23 mouse cellular contexts compared by ENCODE assay signal in genomic region chr14:30182624-30183524, GRCm38 (mm10).
A peak's percentile ranks its signal among the peaks of the same experiment; 100 is the strongest.
DNase-seq lines count a peak whose midpoint lies in the region; ATAC-seq and TF ChIP-seq lines count a peak whose summit lies in the region.
"Had no signal": no experiment of that assay in that cellular context is flagged by ENCODE, and none has a peak within 500 bp of the region (broad histone marks: within the 10 kb centered on the region; RNA-seq: fewer than 3 reads in every experiment).

No protein-coding gene starts in this region.

- H3K27me3 ChIP-seq in thymus, adult 2 months (ENCODE audit: control insufficient read depth, insufficient read depth, low read length) = no peaks in the 10 kb centered on the region
- H3K27me3 ChIP-seq in limb, embryonic 13.5 days = peaks cover 13% of the 10 kb centered on the region
- H3K27me3 ChIP-seq in heart, adult 2 months (ENCODE audit: control insufficient read depth, insufficient read depth, low read length) = no peaks in the 10 kb centered on the region
- H3K27me3 ChIP-seq: heart, embryonic 12.5 days; neural tube, embryonic 15.5 days had no signal

- H3K9me3 ChIP-seq in limb, embryonic 13.5 days = no peaks in the 10 kb centered on the region
- H3K9me3 ChIP-seq: heart, embryonic 12.5 days; hindbrain, embryonic 10.5 days; midbrain, embryonic 10.5 days; neural tube, embryonic 15.5 days had no signal

- no peaks in the 10 kb centered on the region for H3K36me3 ChIP-seq in thymus, adult 2 months (ENCODE audit: control insufficient read depth, insufficient read depth, low read length)
- H3K36me3 ChIP-seq in limb, embryonic 13.5 days = no peaks in the 10 kb centered on the region
- H3K36me3 ChIP-seq in heart, adult 2 months (ENCODE audit: control insufficient read depth, insufficient read depth, low read length) = no peaks in the 10 kb centered on the region
- H3K36me3 ChIP-seq: heart, embryonic 12.5 days; hindbrain, embryonic 10.5 days; midbrain, embryonic 10.5 days had no signal

- no peak overlapping the region for H3K9ac ChIP-seq in limb, embryonic 13.5 days
- H3K9ac ChIP-seq in heart, adult 2 months (ENCODE audit: low read depth, low read length) = no peak overlapping the region
- H3K9ac ChIP-seq: forebrain, postnatal 0 days; heart, embryonic 12.5 days; liver, postnatal 0 days; neural tube, embryonic 15.5 days had no signal

- peak; percentile 26 for DNase-seq in gastrocnemius, adult 2 months
- no peak for DNase-seq in gastrocnemius, postnatal 14 days
- DNase-seq in thymus, adult 2 months = no peak
- DNase-seq in thymus, adult 18-20 months = no peak
- no peak for DNase-seq in urinary bladder, adult 18-20 months (ENCODE audit: low spot score in 2 of 2)
- no peak for DNase-seq in right cerebral cortex, adult 2 months (ENCODE audit: low spot score in 2 of 2)
- no peak for DNase-seq in heart, adult 2 months
- DNase-seq: adrenal gland, postnatal 25 days; forebrain, postnatal 0 days; heart, postnatal 10 days; kidney, postnatal 25 days; layer of hippocampus, postnatal 36 days; liver, postnatal 0 days had no signal

- no peak for TF ChIP-seq EP300 in heart, adult 2 months (IDR thresholded peaks at IDR 0.05; ENCODE audit: insufficient read depth, low read depth, low read length)

- H3K4me3 ChIP-seq in gastrocnemius, adult 2 months = no peak overlapping the region
- no peak overlapping the region for H3K4me3 ChIP-seq in thymus, adult 2 months (ENCODE audit: control insufficient read depth, insufficient read depth, low read length)
- H3K4me3 ChIP-seq in limb, embryonic 13.5 days = no peak overlapping the region
- no peak overlapping the region for H3K4me3 ChIP-seq in heart, adult 2 months
- H3K4me3 ChIP-seq: heart, embryonic 12.5 days; hindbrain, embryonic 10.5 days; layer of hippocampus, adult 2 months; midbrain, embryonic 10.5 days; neural tube, embryonic 15.5 days had no signal

- peak overlapping the region; percentile 30 for H3K4me2 ChIP-seq in limb, embryonic 13.5 days (replicated peaks)
- H3K4me2 ChIP-seq: heart, embryonic 12.5 days; liver, embryonic 11.5 days; neural tube, embryonic 15.5 days had no signal

- ATAC-seq in limb, embryonic 13.5 days (ENCODE audit: low FRiP score, low read depth) = peak; percentile 78
- ATAC-seq: forebrain, postnatal 0 days; intestine, postnatal 0 days; liver, postnatal 0 days; lung, postnatal 0 days had no signal

- no peaks in the 10 kb centered on the region for H3K79me2 ChIP-seq in heart, adult 2 months (replicated peaks; ENCODE audit: control insufficient read depth, insufficient read depth, low read length)

- no peak overlapping the region for H3K27ac ChIP-seq in gastrocnemius, adult 2 months
- peak overlapping the region; percentile 62; the same call in 1 of the 2 replicates for H3K27ac ChIP-seq in thymus, adult 2 months (ENCODE audit: control insufficient read depth, insufficient read depth, low read length)
- H3K27ac ChIP-seq in limb, embryonic 13.5 days = peak overlapping the region; percentile 70
- H3K27ac ChIP-seq in heart, adult 2 months = no peak overlapping the region
- H3K27ac ChIP-seq: hindbrain, embryonic 10.5 days; layer of hippocampus, adult 2 months; midbrain, embryonic 10.5 days; neural tube, embryonic 15.5 days; stomach, postnatal 0 days had no signal

- H3K4me1 ChIP-seq in thymus, adult 2 months (replicated peaks; ENCODE audit: control insufficient read depth, insufficient read depth, low read length) = peaks cover 19% of the 10 kb centered on the region
- H3K4me1 ChIP-seq in limb, embryonic 13.5 days = peaks cover 33% of the 10 kb centered on the region
- H3K4me1 ChIP-seq in heart, adult 2 months (ENCODE audit: control insufficient read depth, insufficient read depth, low read length) = no peaks in the 10 kb centered on the region; the same call in 1 of the 2 replicates
- H3K4me1 ChIP-seq: hindbrain, embryonic 10.5 days; midbrain, embryonic 10.5 days; neural tube, embryonic 15.5 days had no signal

- TF ChIP-seq POLR2A in thymus, adult 2 months (IDR thresholded peaks at IDR 0.05; ENCODE audit: control insufficient read depth, extremely low read depth, insufficient read depth, low read length, poor library complexity) = no peak
- TF ChIP-seq POLR2A in heart, adult 2 months (IDR thresholded peaks at IDR 0.05; ENCODE audit: insufficient read depth, low read depth, low read length) = no peak

- intact Hi-C loops in gastrocnemius, adult 2 months (cut with DNase I) = no loop called here
- intact Hi-C loops in gastrocnemius, postnatal 14 days (cut with DNase I; ENCODE audit: low total_unique reads) = no loop called here
- intact Hi-C loops in heart, adult 2 months (cut with DNase I) = no loop called here

- 78% methylated on average over 18 of the region's 18 CpGs for WGBS in thymus, adult 2 months
- 34% methylated on average over 18 of the region's 18 CpGs for WGBS in limb, embryonic 13.5 days
- WGBS in heart, adult 2 months = 86% methylated on average over 18 of the region's 18 CpGs

- no peak for TF ChIP-seq CTCF in gastrocnemius, adult 2 months (IDR thresholded peaks at IDR 0.05)
- no peak for TF ChIP-seq CTCF in thymus, adult 2 months (IDR thresholded peaks at IDR 0.05; ENCODE audit: borderline replicate concordance, control insufficient read depth, extremely low read depth, insufficient read depth, low read length, poor library complexity)
- no peak for TF ChIP-seq CTCF in heart, adult 2 months (IDR thresholded peaks at IDR 0.05)

Comparison
In these comparisons a context has a peak if more than half of its experiments do, and no peak if none do; other contexts are left out.
1. H3K27ac ChIP-seq: peak in thymus, adult 2 months (single experiment) and limb, embryonic 13.5 days (single experiment); none in gastrocnemius, adult 2 months (single experiment) and heart, adult 2 months (single experiment).